Mouse (Mus musculus) neural tube, embryonic 13.5 days (tissue): Measurements from ENCODE around the gene Ncoa4. TPM values are rescaled to one million over a fixed set of nuclear protein-coding genes. Genes with fewer than 3 reads are reported as not detected.
"Not testable (repeated sequence)": the region's sequence is repeated elsewhere in the genome, so short reads cannot be mapped to it uniquely, and the experiment has no call there.

Experiments
- ATAC-seq: fragments of 200-750 bp; cut with Nextera tagmentation; 2 replicates; pipeline ENCODE4 v1.8.0; 2017; ENCODE audit warnings: low read depth, mild to moderate bottlenecking, moderate TSS enrichment, moderate library complexity
- H3K27ac ChIP-seq: fragments of 300-500 bp; sonication (generic); replicated peaks from 2 replicates; pipeline ENCODE4 v1.5.1; 2015; ENCODE audit warnings: moderate library complexity, mild to moderate bottlenecking, inconsistent platforms
- H3K27me3 ChIP-seq: fragments of 300-500 bp; sonication (generic); 2 replicates; pipeline ENCODE4 v1.6.1; 2015; ENCODE audit warnings: mild to moderate bottlenecking, inconsistent platforms
- H3K36me3 ChIP-seq: fragments of 300-500 bp; sonication (generic); 2 replicates; pipeline ENCODE4 v1.6.1; 2015; ENCODE audit warnings: mild to moderate bottlenecking, inconsistent platforms
- H3K4me1 ChIP-seq: fragments of 300-500 bp; sonication (generic); replicated peaks from 2 replicates; pipeline ENCODE4 v1.6.1; 2015; ENCODE audit warnings: inconsistent platforms
- H3K4me2 ChIP-seq: fragments of 300-500 bp; sonication (generic); 2 replicates; pipeline ENCODE4 v1.6.1; 2015; ENCODE audit warnings: inconsistent platforms, mild to moderate bottlenecking, moderate library complexity
- H3K4me3 ChIP-seq: fragments of 300-500 bp; sonication (generic); 2 replicates; pipeline ENCODE4 v1.5.1; 2015; ENCODE audit warnings: mild to moderate bottlenecking, inconsistent platforms
- H3K9ac ChIP-seq: fragments of 300-500 bp; sonication (generic); 2 replicates; pipeline ENCODE4 v1.6.1; 2015; ENCODE audit warnings: moderate library complexity, mild to moderate bottlenecking, inconsistent platforms
- H3K9me3 ChIP-seq: fragments of 300-500 bp; sonication (generic); 2 replicates; pipeline ENCODE4 v1.6.1; 2016; ENCODE audit warnings: inconsistent platforms
- WGBS: fragments of 180-500 bp; shearing (Covaris S2); methylation state at CpG from one replicate; pipeline ENCODE4 v1.1.7; 2015; 5-methylcytosine and 5-hydroxymethylcytosine counted together
- polyA plus RNA-seq: library from polyadenylated mRNA; unstranded; fragments of >200 nt; fragmentation: Nextera tagmentation; extraction: Ambion mirVana; gene quantifications from 2 replicates; pipeline ENCODE4 v1.2.1, GENCODE M21; 2015

Gene Ncoa4
- polyA plus RNA-seq, 1 experiment from 2014 or later: 97.5 TPM

DNA sequence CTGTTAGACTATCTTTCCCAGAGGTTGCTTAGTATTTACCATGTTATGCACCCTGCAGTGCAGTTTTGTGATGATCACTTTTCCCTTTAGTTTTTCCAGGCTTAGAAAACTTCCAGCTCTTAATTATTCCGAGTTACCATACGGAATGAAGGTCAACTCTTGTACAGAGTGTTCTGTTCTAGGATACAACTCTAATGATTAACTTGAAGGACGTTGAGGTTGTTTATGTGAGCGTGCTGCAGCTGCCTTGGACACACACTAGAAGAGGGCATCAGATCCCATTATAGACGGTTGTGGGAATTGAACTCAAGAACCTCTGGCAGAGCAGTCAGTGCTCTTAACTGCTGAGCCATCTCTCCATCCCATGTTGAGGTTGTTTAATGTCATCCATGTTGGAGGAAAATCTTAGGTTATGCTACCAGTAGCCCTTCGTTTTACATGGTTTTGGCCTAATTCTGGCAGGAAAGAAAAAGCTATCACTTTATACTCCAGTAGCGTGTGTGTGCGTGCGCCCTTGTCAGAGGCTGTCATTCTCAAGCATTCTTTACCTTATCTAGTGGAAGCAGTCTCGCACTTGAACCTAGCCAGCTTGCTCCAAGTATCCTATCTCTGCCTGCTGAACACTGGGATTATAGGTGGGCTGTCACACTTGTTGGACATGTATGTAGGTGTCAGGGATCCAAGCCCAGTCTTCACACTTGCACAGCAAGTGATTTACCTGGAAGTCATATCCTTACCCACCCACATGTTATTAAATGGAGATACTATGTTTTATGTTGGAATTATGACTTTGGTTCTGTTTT lies 19.9 kb downstream of the Ncoa4 start:
- Histone ChIP-seq H3K4me2 (no peak overlapping the region), H3K27me3 (no peaks in the 10 kb centered on the region), H3K9ac (no peak overlapping the region), H3K27ac (no peak overlapping the region), H3K4me1 (no peaks in the 10 kb centered on the region), H3K36me3 (peaks cover 58% of the 10 kb centered on the region), H3K4me3 (no peak overlapping the region), H3K9me3 (no peaks in the 10 kb centered on the region)
- ATAC-seq: no peak
- 91% methylated on average over 10 of the region's 10 CpGs for WGBS

DNA sequence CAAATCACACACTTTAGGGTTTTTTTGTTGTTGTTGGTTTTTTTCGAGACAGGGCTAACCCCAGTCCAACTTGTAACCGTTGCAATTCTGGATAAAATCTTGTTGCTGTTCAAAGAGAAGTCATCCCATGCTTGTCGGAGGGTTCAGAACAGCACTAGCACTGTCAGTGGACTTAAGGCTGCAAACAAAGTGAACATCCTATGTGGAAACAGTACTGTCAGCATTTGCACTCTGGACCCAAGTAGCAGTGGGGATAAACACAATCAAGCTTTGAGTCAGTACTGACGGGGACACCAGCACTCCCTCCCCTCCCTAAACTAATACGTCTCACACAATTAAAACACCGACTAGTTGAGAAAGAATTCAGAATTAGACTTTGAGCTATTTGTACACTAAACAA lies 21.2 kb downstream of the Ncoa4 start:
- Histone ChIP-seq H3K27ac (no peak overlapping the region), H3K9me3 (no peaks in the 10 kb centered on the region), H3K4me2 (no peak overlapping the region), H3K9ac (no peak overlapping the region), H3K27me3 (no peaks in the 10 kb centered on the region), H3K36me3 (peaks cover 61% of the 10 kb centered on the region), H3K4me3 (no peak overlapping the region), H3K4me1 (no peaks in the 10 kb centered on the region)
- ATAC-seq: no peak
- 91% methylated on average over 6 of the region's 6 CpGs for WGBS

DNA sequence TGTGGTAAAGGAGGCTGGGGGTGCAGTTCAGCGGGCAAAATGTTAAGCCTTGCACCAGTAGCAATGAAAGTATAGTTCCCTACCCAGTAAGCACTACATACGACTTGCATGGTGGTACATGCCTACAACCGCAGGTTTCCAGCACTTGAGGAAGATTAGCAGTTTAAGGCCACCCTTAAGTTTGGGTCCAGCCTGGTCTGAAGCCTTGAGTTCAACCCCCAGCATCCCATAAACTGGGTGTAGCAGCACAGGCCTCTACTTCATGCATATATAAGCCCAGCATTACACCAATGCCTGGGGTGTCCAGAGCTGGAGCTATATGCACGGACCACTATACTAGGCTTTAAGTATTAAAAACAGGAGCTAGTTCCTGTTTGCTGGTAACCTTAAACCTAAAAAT lies 24.2 kb downstream of the Ncoa4 start:
- Histone ChIP-seq H3K4me2 (no peak overlapping the region), H3K4me3 (no peak overlapping the region), H3K36me3 (peaks cover 83% of the 10 kb centered on the region), H3K27ac (no peak overlapping the region), H3K9me3 (no peaks in the 10 kb centered on the region), H3K27me3 (no peaks in the 10 kb centered on the region), H3K4me1 (no peaks in the 10 kb centered on the region), H3K9ac (no peak overlapping the region)
- no peak for ATAC-seq
- WGBS: 95% methylated on average over 4 of the region's 4 CpGs

DNA sequence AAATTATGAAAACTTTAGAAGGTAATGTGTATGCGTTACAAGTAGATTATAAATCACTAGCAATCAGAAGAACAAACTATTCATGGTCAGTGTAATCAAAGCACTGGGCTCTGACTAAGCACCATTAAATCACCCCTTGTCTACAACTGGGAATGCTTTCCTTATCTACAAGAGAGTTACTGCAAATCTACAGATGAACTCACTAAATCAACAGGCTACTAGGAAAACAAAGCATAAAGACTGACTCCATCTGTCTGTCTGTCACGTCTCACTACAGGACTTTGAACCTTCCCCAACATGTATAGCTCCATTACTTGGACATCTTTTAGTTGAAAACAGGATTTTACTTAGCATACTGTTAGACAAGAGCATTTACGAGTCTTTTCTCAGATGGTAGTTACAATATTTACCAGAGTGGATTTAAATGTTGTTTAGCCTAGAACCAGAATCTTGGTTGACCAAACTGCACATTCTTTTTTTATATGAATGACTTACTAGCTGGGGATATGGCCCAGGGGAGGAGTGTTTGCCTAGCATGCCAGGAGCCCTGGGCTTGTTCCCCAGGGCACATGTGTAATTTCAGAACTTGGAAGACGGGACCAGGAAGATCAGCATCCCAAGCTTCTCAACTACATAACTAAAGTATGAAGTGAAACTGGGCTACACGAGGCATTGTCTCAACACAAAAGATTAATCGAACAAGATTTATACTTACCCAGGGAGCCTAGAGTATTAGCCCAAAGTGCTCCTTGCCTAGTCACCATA lies 31.1 kb downstream of the Ncoa4 start:
- H3K36me3 ChIP-seq: peaks cover 59% of the 10 kb centered on the region
- H3K27me3 ChIP-seq: no peaks in the 10 kb centered on the region
- no peak overlapping the region for H3K4me3 ChIP-seq
- H3K27ac ChIP-seq: no peak overlapping the region
- no peaks in the 10 kb centered on the region for H3K9me3 ChIP-seq
- H3K9ac ChIP-seq: no peak overlapping the region
- H3K4me2 ChIP-seq: no peak overlapping the region
- 91% methylated on average over 6 of the region's 6 CpGs for WGBS
- no peaks in the 10 kb centered on the region for H3K4me1 ChIP-seq
- ATAC-seq: no peak

DNA sequence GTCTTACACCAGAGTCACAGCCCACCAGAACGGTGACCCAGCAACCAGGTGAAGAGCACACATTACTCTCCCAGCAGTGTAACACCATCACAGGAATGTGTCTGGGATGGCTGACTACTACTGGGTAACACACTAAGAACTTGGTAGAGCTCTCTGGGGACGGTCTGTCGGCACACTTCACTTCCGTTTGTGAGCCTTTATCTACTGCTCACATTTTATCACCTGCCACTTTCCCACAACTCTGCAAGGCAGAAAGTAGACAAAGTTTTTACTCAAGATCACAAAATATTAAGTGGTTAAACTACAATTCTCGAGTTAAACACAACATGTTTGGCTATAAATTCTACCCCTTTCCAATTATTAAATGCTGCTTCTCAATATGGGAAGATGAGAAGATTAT lies 32.3 kb downstream of the Ncoa4 start:
- no peak overlapping the region for H3K27ac ChIP-seq
- H3K4me3 ChIP-seq: no peak overlapping the region
- peaks cover 52% of the 10 kb centered on the region for H3K36me3 ChIP-seq
- no peak overlapping the region for H3K4me2 ChIP-seq
- no peaks in the 10 kb centered on the region for H3K4me1 ChIP-seq
- no peak overlapping the region for H3K9ac ChIP-seq
- WGBS: 96% methylated on average over 5 of the region's 5 CpGs
- no peaks in the 10 kb centered on the region for H3K9me3 ChIP-seq
- no peak for ATAC-seq
- no peaks in the 10 kb centered on the region for H3K27me3 ChIP-seq

DNA sequence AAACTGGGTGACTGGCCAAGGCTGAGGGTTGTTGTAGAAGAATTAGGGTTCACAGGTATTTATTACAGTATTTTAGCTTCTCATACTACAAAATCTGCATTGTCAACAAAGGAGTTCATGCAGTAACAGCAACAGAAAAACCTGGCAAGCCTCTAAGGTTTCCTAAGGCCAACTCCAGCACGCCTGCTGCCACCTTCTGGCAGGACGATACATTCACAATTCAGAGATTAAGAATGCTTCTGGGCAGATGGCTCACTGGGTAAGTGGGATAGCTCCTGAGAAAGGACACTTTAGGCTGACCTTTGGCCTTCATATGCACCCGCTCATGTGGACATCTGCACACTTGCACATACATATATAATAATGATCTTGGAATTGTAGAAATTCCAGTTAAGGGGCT lies 32.8 kb downstream of the Ncoa4 start:
- no peak for ATAC-seq
- Histone ChIP-seq H3K4me1 (no peaks in the 10 kb centered on the region), H3K9ac (no peak overlapping the region), H3K9me3 (no peaks in the 10 kb centered on the region), H3K4me3 (no peak overlapping the region), H3K36me3 (peaks cover 52% of the 10 kb centered on the region), H3K27ac (no peak overlapping the region), H3K4me2 (no peak overlapping the region), H3K27me3 (no peaks in the 10 kb centered on the region)
- 48% methylated on average over 3 of the region's 3 CpGs for WGBS

DNA sequence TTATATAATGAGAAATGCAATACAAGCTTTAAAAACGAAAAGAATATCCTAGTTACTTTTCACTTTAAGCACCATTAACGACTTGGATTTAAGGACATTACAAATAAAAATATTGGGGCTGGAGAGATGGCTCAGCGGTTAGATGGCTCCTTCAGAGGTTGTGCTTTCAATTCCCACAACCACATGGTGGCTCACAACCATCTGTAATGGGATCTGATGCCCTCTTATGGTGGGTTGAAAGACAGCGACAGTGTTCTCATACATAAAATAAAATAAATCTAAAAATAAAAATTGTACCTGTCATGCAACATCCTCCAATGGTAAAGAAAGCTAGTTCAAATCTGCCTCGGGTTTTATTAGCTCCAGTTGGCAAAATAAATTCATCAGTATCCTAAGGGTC lies 33.9 kb downstream of the Ncoa4 start:
- H3K27ac ChIP-seq, H3K4me1 ChIP-seq, H3K9me3 ChIP-seq, H3K9ac ChIP-seq, ATAC-seq, H3K27me3 ChIP-seq, H3K4me3 ChIP-seq, H3K4me2 ChIP-seq: not testable (repeated sequence)
- H3K36me3 ChIP-seq: peaks cover 52% of the 10 kb centered on the region
- 82% methylated on average over 5 of the region's 5 CpGs for WGBS

DNA sequence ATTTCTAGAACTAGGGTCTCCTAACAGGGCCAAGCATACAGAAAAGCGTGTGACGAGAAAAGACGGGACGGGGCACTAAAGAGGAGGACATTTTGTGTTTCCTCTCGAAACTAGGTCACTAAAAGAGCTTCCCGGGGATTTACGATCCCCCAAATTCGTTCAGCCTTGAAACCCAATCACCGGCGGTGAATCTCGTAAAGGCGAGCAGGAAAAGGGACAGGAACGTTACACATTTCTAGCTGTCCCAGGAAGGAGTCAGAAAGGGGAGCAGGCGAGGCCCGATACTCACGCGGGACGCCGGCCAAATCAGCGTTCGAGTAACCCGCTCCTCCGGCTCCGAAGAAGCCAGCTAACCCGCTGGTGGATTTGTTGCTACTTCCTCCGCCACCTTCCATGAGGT lies 41.7 kb downstream of the Ncoa4 start:
- no peak overlapping the region; the same call in 1 of the 2 replicates for H3K27ac ChIP-seq

DNA sequence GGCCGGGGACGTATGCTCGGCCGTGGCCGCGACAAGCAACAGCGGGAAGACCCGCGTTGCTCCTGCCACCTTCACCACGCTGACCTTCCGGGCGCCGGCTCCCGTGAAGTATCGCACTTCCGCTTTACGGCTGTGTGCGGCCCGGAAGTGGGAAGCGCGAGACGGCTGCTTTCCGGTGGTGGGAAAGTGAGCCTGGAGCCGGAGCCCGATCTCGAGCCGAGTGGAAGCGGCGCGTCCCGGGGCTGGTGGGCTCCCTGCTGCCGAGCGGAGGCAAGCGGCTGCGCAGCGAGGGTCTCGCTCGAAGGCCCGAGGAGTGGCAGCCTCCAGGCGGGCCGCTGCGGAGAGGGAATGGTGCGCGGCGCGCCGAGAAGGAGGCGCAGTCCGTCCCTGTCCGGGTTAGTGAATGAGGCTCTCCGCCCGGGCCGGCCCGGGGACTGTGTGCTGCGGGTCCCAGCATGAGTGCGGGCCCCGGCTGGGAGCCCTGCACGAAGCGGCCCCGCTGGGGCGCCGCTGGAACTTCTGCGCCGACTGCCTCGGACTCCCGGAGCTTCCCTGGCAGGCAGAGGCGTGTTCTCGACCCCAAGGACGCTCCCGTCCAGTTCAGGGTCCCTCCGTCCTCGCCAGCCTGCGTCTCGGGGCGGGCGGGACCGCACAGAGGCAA lies 42.3 kb downstream of the Ncoa4 start, which contains the start of the genes Timm23 and Parg:
Gene Timm23 (minus strand): TSS at position 108 of the 661 bp plus-strand sequence.
Gene Parg (plus strand): TSS at position 159 of the 661 bp plus-strand sequence.
- Histone ChIP-seq H3K27me3 (no peaks in the 10 kb centered on the region), H3K27ac (peak within 1 kb of the TSS; percentile 79), H3K4me1 (peaks cover 31% of the 10 kb centered on the region), H3K4me3 (peak within 1 kb of the TSS; percentile 97), H3K36me3 (peaks cover 28% of the 10 kb centered on the region), H3K9ac (peak within 1 kb of the TSS; percentile 93), H3K4me2 (peak within 1 kb of the TSS; percentile 93), H3K9me3 (no peaks in the 10 kb centered on the region)
- WGBS: under 1% methylated on average over 77 of the region's 77 CpGs
- ATAC-seq: peak; percentile 95

More for the DNA sequence above, 41.7 kb downstream of the Ncoa4 start:
- Histone ChIP-seq H3K36me3 (peaks cover 31% of the 10 kb centered on the region), H3K9me3 (no peaks in the 10 kb centered on the region), H3K4me1 (peaks cover 31% of the 10 kb centered on the region), H3K4me3 (peak overlapping the region; percentile 97), H3K4me2 (peak overlapping the region; percentile 81), H3K9ac (peak overlapping the region; percentile 93), H3K27me3 (no peaks in the 10 kb centered on the region)
- under 1% methylated on average over 26 of the region's 26 CpGs for WGBS
- ATAC-seq: peak; percentile 28; the same call in 1 of the 2 replicates

DNA sequence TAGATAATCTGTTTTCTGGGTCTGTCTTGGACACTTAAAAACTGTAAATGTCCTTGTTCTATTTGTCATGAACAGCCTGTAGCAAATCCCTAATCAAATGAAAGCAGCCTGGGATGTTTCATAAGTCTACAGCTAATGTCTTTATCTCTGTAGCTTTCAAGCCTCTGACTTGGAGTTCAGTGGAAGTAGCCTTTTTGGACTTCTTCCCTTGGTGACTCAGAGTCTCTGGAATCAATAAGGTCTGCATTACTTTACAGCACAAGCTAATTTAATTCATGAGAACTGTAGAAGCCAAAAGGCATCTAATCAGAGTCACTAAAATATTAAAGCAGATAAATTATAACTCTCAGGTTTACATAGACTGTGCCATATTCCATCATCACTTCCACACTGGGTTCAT lies 66.9 kb downstream of the Ncoa4 start:
- Histone ChIP-seq H3K4me1 (no peaks in the 10 kb centered on the region), H3K27ac (no peak overlapping the region), H3K4me2 (no peak overlapping the region), H3K27me3 (no peaks in the 10 kb centered on the region), H3K4me3 (no peak overlapping the region), H3K9me3 (no peaks in the 10 kb centered on the region), H3K9ac (no peak overlapping the region), H3K36me3 (peaks cover 4% of the 10 kb centered on the region; the same call in 1 of the 2 replicates)
- ATAC-seq: no peak

DNA sequence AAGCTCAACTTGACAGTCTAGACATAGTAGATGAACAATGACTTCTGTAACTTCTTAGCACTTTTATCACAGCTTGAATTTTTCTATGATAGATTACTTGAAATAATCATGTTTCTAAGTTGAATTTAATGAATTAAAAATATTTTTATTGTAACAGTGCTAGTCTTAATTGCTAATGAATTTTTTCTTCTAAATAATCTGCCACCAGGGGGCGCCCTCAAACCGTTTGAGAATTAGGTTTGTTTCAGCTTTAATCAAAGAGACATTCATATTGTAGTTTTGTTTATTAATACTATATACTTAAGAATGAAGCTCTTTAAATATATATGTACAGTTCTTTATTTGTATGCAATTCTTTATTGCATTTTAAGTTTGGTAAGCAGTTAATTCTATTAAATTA lies 69.3 kb downstream of the Ncoa4 start:
- H3K4me1 ChIP-seq: no peaks in the 10 kb centered on the region
- no peak overlapping the region for H3K4me2 ChIP-seq
- ATAC-seq: no peak
- H3K27me3 ChIP-seq: no peaks in the 10 kb centered on the region
- H3K9ac ChIP-seq: no peak overlapping the region
- H3K36me3 ChIP-seq: 0 out of 2 replicates have a peak, but pooled peaks cover 7% of the 10 kb centered on the region
- no peaks in the 10 kb centered on the region for H3K9me3 ChIP-seq
- 2% methylated on average over 2 of the region's 2 CpGs for WGBS
- no peak overlapping the region for H3K27ac ChIP-seq
- no peak overlapping the region for H3K4me3 ChIP-seq
